Mouse (Mus musculus) brown adipose tissue, adult 24 weeks (tissue): ENCODE results near the gene Fgf18. TPM values are rescaled to one million over a fixed set of nuclear protein-coding genes. Genes with fewer than 3 reads are reported as not detected.

ENCODE experiments used
- H3K27ac ChIP-seq: fragments of 200-500 bp; replicated peaks from 2 replicates; pipeline ENCODE4 v1.5.1; 2012; ENCODE audit warnings: low read depth, mild to moderate bottlenecking, low read length
- H3K4me1 ChIP-seq: fragments of 200-500 bp; 2 replicates; pipeline ENCODE4 v1.6.1; 2012; ENCODE audit warnings: low read length, mixed read lengths; ENCODE audit not compliant: control insufficient read depth, insufficient read depth, insufficient read length
- H3K4me3 ChIP-seq: fragments of 200-500 bp; 2 replicates; pipeline ENCODE4 v1.5.1; 2012; ENCODE audit warnings: low read depth, mild to moderate bottlenecking, low read length, moderate library complexity; ENCODE audit not compliant: insufficient read depth
- polyA plus RNA-seq: library from polyadenylated mRNA; stranded (reverse); fragments of >200 nt; gene quantifications from 2 replicates; pipeline ENCODE4 v1.2.4, GENCODE M21; 2012; ENCODE audit not compliant: missing spikeins, insufficient read depth, insufficient read length

Fgf18 gene
- polyA plus RNA-seq, 1 experiment = 2.1 TPM

GRCm38 (mm10) chr11:33145201-33146142 is 1.7 kb downstream of the Fgf18 start:
- H3K4me3 ChIP-seq = no peak overlapping the region
- peaks cover 4% of the 10 kb centered on the region; the same call in 1 of the 2 replicates for H3K4me1 ChIP-seq
- H3K27ac ChIP-seq = no peak overlapping the region

GRCm38 (mm10) chr11:33143906-33144305 is 3.3 kb downstream of the Fgf18 start:
- Histone ChIP-seq H3K4me1 (peaks cover 4% of the 10 kb centered on the region; the same call in 1 of the 2 replicates), H3K27ac (no peak overlapping the region), H3K4me3 (no peak overlapping the region)

- peaks cover 4% of the 10 kb centered on the region; the same call in 1 of the 2 replicates for H3K4me1 ChIP-seq
- H3K27ac ChIP-seq = peak overlapping the region; percentile 37; the same call in 1 of the 2 replicates
- no peak overlapping the region for H3K4me3 ChIP-seq
Measured at GRCm38 (mm10) chr11:33142801-33143200, 4.4 kb downstream of the Fgf18 start.

- peaks cover 2% of the 10 kb centered on the region; the same call in 1 of the 2 replicates for H3K4me1 ChIP-seq
- no peak overlapping the region for H3K4me3 ChIP-seq
- no peak overlapping the region for H3K27ac ChIP-seq
Measured at GRCm38 (mm10) chr11:33140111-33140460, 7.1 kb downstream of the Fgf18 start.

- H3K4me1 ChIP-seq = peaks cover 2% of the 10 kb centered on the region; the same call in 1 of the 2 replicates
- H3K27ac ChIP-seq = no peak overlapping the region
- no peak overlapping the region for H3K4me3 ChIP-seq
Measured at GRCm38 (mm10) chr11:33139458-33140110, 7.6 kb downstream of the Fgf18 start.

DNA sequence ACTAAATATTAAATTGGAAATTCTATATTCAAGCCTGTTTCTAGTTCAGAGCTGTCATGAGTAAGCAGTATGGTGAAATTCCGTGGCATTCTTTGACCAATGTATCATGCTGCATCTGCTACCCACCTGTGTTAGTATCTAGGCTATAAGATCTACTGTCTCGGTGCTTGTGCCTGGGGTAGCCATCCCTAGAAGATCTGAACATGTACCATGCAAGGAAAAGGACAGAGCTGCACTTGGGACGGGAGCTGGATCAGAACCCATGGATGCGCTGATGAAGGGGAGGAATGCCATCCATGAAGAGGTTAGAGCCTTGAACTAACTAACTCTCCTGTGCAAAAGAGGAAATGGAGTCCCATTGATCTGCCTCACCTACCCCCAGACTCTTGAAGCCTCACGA is 8.5 kb downstream of the Fgf18 start:
- peaks cover 2% of the 10 kb centered on the region; the same call in 1 of the 2 replicates for H3K4me1 ChIP-seq
- H3K27ac ChIP-seq = no peak overlapping the region
- H3K4me3 ChIP-seq = no peak overlapping the region

DNA sequence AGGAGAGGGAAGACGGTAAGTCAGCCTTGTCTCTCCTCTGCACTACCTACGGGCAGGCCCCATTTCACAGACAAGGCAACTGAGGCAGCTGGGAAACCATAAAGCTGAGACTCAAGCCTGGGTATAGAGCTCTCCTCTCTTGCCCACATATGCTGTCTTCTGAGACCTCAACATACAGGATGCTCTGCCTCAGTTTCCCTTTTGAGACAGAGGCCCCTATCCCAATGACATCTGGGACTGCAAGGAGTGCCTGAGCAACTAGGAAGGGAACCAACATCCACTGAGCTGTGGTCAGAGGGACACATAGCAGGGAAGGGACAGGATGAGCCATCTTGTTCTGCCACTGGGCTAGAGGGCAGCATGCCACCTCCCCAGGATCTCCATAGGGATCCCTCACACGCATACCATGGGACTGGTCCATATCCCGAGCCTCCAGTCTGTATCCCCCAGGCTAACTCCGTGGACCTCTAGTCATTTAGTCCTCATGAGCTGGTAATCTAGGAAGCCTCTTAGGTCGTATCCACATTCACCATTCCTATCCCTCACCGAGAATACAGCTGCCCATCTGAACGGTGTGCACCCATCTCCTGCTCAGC is 12.7 kb downstream of the Fgf18 start:
- no peak overlapping the region for H3K4me3 ChIP-seq
- no peak overlapping the region for H3K27ac ChIP-seq
- no peaks in the 10 kb centered on the region for H3K4me1 ChIP-seq

- H3K27ac ChIP-seq = no peak overlapping the region
- no peaks in the 10 kb centered on the region for H3K4me1 ChIP-seq
- no peak overlapping the region for H3K4me3 ChIP-seq
Measured at GRCm38 (mm10) chr11:33132619-33133338, 14.4 kb downstream of the Fgf18 start.

DNA sequence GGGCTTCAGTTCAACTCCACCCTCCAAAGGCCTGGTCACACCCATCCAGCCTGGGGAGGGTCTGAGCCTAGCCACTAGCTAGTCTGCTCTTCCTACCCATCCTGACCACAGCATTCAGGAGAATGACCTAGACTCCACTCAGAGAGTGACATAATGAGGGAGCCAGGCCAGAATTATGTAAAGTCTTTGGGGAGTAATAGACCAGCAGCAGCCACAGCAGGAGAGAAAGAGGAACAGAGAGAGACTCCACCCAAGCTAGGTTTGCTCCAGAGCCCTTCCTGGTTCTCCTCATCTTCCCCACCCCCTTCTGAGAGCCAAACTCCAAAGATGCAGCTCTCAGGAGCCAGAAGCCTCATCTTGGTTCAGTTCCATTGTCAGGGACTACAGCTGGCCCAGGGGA is 20.1 kb downstream of the Fgf18 start:
- no peak overlapping the region for H3K4me3 ChIP-seq
- H3K27ac ChIP-seq = no peak overlapping the region
- H3K4me1 ChIP-seq = no peaks in the 10 kb centered on the region; the same call in 1 of the 2 replicates

DNA sequence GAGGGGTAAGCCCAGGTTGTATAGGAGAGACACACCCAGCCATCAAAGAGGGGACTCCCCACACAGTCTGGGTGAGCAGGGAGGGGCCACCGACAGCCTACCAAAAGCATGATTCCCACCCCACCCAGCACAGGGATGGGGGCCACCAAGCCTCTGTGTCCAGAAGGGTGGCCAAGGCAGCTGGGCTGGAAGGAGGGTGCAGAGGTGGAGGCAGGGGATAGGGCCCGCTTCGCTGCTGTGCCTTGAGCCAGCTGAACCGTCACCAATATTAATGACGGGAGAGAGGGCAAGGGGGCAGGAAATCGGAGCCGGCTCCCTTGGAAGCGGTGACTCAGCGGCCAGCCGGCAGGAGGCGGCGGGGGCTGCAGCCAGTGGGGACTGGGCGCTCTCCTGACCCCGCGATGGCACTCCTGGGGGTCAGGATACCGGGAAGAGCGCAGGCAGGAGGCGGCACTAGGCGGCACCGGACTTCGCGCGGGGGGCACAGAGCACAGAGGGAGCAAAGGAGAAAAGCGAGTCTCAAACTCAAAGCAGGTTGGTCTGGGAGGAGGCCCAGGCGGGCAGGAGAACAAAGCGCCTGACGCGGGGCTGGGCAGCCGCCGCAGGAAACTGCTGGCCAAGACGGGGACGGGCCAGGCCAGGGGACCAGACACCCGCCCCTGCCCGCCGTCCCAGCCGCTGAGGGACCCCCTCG is 24.5 kb downstream of the Fgf18 start:
- no peak overlapping the region for H3K27ac ChIP-seq
- H3K4me1 ChIP-seq = peaks cover 5% of the 10 kb centered on the region; the same call in 1 of the 2 replicates
- no peak overlapping the region for H3K4me3 ChIP-seq

GRCm38 (mm10) chr11:33119556-33119955 is 27.6 kb downstream of the Fgf18 start:
- H3K4me1 ChIP-seq = peaks cover 5% of the 10 kb centered on the region; the same call in 1 of the 2 replicates
- H3K27ac ChIP-seq = no peak overlapping the region
- no peak overlapping the region for H3K4me3 ChIP-seq

- no peak overlapping the region for H3K4me3 ChIP-seq
- H3K27ac ChIP-seq = no peak overlapping the region
- H3K4me1 ChIP-seq = peaks cover 5% of the 10 kb centered on the region; the same call in 1 of the 2 replicates
Measured at GRCm38 (mm10) chr11:33119116-33119515, 28.1 kb downstream of the Fgf18 start.

DNA sequence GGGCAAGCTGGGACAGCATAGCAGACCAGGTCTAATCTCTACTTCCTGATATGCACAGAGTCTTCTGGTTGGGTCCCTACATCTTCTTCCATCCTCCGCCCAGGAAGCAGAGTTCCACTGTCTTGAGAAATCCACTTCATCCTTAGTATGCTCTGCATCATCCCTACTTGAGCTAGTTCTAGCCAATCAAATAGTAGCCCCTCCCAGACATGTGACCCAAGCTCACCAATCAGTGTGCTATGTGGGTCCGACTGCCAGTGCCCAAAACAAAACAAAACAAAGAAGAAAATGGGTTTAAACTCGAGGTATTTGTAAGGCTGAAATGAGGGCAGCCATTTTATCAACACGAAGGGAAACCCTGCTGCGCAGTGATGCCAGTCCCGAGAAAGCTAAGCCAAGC is 28.7 kb downstream of the Fgf18 start:
- Histone ChIP-seq H3K4me1 (peaks cover 5% of the 10 kb centered on the region; the same call in 1 of the 2 replicates), H3K4me3 (no peak overlapping the region), H3K27ac (no peak overlapping the region)

DNA sequence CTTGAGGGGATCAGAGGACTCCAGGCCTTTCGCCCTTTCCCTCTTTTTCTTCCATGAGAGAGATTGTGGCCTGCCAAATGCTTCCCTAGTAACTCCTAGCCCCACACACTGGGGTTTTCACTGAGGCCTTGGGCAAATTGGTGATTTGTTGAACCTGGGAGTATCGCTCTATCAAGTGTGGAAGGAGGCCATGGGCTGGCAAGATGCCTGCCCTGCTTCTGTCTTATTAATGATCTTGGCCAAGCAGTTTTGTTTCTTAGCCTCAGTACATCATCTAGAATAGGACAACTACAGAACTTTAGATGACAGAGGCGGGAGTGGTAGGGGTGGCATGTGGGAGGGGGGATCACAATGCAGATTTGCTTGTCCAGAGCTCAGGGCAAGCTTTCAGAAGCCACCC is 31.4 kb downstream of the Fgf18 start:
- Histone ChIP-seq H3K4me3 (no peak overlapping the region), H3K4me1 (peaks cover 5% of the 10 kb centered on the region; the same call in 1 of the 2 replicates), H3K27ac (no peak overlapping the region)
